Mouse (Mus musculus): ENCODE results near the gene Rmdn2.

Gene Rmdn2

GRCm38 (mm10) chr17:79708168-79708567 lies 96.5 kb downstream of the Rmdn2 start:
- peak; percentile 44 for DNase-seq

GRCm38 (mm10) chr17:79709718-79710117 lies 98.1 kb downstream of the Rmdn2 start:
- DNase-seq, result no peak

GRCm38 (mm10) chr17:79710246-79710842 lies 98.7 kb downstream of the Rmdn2 start:
- peak; percentile 60 for DNase-seq

GRCm38 (mm10) chr17:79711944-79712343 lies 100.3 kb downstream of the Rmdn2 start:
- no peak for DNase-seq

- peak; percentile 64 for DNase-seq
Measured at GRCm38 (mm10) chr17:79712536-79712935, 100.9 kb downstream of the Rmdn2 start.

- peak; percentile 57 for DNase-seq
Measured at GRCm38 (mm10) chr17:79713276-79713642, 101.6 kb downstream of the Rmdn2 start.

- DNase-seq, result peak; percentile 70
Measured at GRCm38 (mm10) chr17:79713643-79714367, 102.1 kb downstream of the Rmdn2 start.

- peak; percentile 31 for DNase-seq
Measured at GRCm38 (mm10) chr17:79714368-79714895, 102.8 kb downstream of the Rmdn2 start.

GRCm38 (mm10) chr17:79714931-79715637 lies 103.4 kb downstream of the Rmdn2 start, which contains the start of gene Cyp1b1:
Gene Cyp1b1, minus strand, starts transcription at chr17:79715061.
- DNase-seq, result peak; percentile 54

- DNase-seq, result peak; percentile 95
Measured at GRCm38 (mm10) chr17:79715649-79716143, 104.0 kb downstream of the Rmdn2 start.

- no peak for DNase-seq
Measured at GRCm38 (mm10) chr17:79720681-79721080, 109.0 kb downstream of the Rmdn2 start.

- DNase-seq, result no peak
Measured at GRCm38 (mm10) chr17:79726613-79727012, 115.0 kb downstream of the Rmdn2 start.

GRCm38 (mm10) chr17:79728053-79728584 lies 116.5 kb downstream of the Rmdn2 start:
- no peak for DNase-seq

- peak; percentile 60 for DNase-seq
Measured at GRCm38 (mm10) chr17:79728585-79729503, 117.2 kb downstream of the Rmdn2 start.

- DNase-seq, result no peak
Measured at GRCm38 (mm10) chr17:79730988-79731387, 119.3 kb downstream of the Rmdn2 start.

- no peak for DNase-seq
Measured at GRCm38 (mm10) chr17:79733039-79733438, 121.4 kb downstream of the Rmdn2 start.

GRCm38 (mm10) chr17:79737598-79737997 lies 125.9 kb downstream of the Rmdn2 start:
- no peak for DNase-seq

- DNase-seq, result peak; percentile 52
Measured at GRCm38 (mm10) chr17:79738847-79739498, 127.3 kb downstream of the Rmdn2 start.

GRCm38 (mm10) chr17:79742635-79743034 lies 131.0 kb downstream of the Rmdn2 start:
- no peak for DNase-seq
